Mouse (Mus musculus): ENCODE measurements at regions not wholly inside any gene's neighbourhood (a gene's known extent, or its start where the extent isn't known, plus 50 kb on each side); places are given as distances from the start of the nearest gene placed in this dataset.

DNA sequence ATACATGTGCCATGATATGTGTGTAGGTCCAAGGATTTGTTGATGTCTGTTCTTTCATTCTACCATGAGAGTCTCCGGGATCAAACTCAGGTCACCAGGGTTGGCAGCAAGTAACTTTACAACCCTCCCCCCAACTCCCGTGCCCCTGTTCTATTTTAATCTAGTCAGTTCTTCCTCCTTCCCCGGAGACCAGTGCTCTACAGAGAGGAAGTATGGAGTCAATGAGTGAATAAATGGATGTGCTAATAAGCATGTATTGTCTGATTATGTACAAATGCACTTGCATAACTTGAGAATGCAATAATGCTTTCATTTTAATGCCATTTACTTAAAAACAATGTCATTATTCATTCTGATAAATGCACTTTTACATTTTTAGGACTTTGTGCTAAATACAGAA lies 79.1 kb upstream of the Tbl1xr1 start:
- TF ChIP-seq CTCF (IDR thresholded peaks at IDR 0.05; ENCODE audit: low read depth) (no peak), EP300 (IDR thresholded peaks at IDR 0.05; ENCODE audit: low read depth) (no peak)

All from liver, embryonic 14.5 days (tissue).